Mouse (Mus musculus) heart, postnatal 36 days (tissue): ENCODE measurements around the gene Prl8a6. TPM values are rescaled to one million over a fixed set of nuclear protein-coding genes. Genes with fewer than 3 reads are reported as not detected.

Experiments
- DNase-seq, 2 experiments: peaks; one replicate each; pipeline ENCODE4 v3.0.0; 2021 to 2022
- intact Hi-C: fragments of 180-260 bp; cut with DNase I; formaldehyde crosslinking; loops from one replicate; pipeline ENCODE4 v1.15.1; 2025
- total RNA-seq, 2 experiments: library from RNA; stranded (reverse); gene quantifications; 2 replicates each; pipeline ENCODE4 v1.2.3; 2021

Prl8a6 gene
- not detected for total RNA-seq

DNA sequence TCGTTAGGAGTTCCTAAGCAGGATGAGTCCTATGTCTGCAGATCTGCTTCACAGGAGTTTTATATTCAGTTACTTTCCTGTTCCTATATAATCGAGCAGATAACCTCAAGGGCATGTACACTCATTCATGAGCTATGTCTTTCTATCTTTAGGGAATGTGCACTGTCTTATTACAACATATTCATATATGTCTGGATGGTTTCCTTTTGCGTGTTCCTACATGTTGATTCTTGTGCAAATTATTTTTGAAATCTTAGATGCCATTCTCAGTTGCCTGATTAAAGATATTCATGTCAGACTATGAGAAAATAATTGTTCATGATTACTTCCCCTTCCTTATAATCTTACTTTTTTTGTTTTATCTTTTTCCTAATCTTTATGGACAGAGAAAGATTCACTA lies at the start of gene Prl8a6:
Prl8a6 (minus strand) TSS at position 101 of the 400 bp plus-strand sequence.
- intact Hi-C loops = no loop called here
- DNase-seq = no peak

DNA sequence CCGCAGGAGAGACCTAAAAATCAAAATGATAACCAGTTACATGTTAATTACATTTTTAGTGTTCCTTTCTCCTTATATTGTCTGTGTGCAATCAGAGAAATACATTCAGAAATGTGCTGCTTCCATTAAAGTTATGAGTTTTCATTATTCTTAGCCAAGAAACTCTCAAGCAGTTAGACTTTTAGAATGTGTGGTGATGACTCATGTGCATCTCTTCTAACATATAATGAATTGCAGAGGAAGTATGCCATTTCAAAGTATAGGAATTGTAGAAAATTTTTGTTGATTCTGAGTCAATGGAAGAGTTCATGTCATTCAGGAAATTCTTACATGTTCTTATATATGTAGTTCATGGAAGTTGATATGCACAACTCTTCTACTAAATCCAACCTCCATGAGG lies 5.3 kb downstream of the Prl8a6 start:
- intact Hi-C loops = no loop called here
- no peak for DNase-seq

DNA sequence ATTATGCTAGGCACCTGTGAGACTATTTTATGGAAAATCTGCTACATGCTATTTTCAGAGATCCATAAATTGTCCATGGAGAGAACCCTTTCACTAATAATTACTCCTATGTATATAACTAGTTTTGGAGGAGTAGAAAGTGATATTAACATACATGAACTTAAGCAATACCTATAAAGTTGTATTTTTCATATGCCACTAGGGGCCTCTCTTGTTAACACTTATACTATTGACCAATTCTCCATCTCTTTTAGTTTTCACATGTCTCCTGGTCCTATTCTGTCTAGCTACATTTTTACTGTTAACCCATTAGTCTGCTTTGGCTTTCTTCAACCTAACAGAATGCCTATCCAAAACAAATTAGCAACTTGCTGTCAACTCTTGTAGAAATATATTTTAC lies 24.8 kb downstream of the Prl8a6 start:
- no peak for DNase-seq
- intact Hi-C loops = no loop called here

DNA sequence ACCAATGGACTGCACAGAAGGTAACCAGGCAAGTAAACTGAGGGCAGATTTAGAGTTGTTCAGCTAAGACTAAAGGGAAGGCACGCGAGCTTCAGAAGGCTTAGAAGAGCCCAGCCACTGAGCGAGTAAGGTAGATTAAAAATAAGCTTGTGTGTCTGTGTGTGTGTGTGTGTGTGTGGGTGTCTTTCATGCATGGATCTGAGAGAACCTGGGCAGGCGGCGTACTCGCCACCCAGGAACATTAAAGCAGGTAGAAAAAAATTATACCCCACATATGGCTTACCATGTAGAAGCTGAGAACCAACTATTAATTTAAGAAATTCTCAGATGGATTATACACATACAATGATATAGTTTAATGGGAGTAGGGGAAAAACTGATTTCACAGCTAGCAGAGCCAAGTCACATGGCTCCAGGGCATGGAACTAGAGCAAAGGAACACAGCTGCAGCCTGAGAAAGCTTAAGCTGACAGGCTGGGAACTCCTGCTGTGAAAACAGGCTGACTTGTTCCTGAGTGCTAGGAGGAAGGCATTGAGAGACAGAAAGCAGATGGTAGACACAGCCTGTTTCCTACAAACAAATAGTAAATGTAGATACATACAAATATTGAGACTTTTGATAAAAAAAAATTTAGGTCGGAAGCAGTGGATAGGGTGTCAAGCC lies 39.3 kb downstream of the Prl8a6 start:
- intact Hi-C loops = no loop called here
- no peak for DNase-seq

DNA sequence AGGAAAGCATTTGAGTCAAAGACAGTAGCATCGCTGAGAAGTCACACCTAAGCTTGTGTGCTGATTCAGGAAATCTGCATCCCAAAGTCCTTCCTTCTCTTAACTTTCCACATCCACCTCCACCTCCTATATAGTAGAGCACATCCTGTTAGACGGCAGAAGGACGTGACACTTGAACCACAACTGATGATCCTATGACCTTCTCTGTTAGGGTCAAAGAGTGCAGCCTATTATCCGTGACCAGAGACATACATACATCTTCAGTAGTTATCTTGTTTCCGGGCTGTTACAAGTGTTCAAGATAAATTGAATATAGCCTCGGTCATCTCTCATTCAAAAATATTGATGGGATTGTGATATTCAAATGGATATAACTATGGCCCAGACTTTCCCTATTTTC lies 47.7 kb downstream of the Prl8a6 start, which contains the start of gene Prl2b1:
Prl2b1 (minus strand) TSS at position 101 of the 400 bp plus-strand sequence.
- intact Hi-C loops = no loop called here
- DNase-seq = no peak

Other genes starting within 250 kb of the Prl8a6 start
- not detected for gene Prl3c1, start 242.0 kb downstream of the Prl8a6 start, total RNA-seq
- gene Prl3b1, start 196.8 kb downstream of the Prl8a6 start, total RNA-seq = not detected
- gene Prl3a1, start 179.3 kb downstream of the Prl8a6 start, total RNA-seq = not detected
- not detected for gene Prl6a1, start 126.1 kb downstream of the Prl8a6 start, total RNA-seq
- not detected for gene Prl8a2, start 93.0 kb downstream of the Prl8a6 start, total RNA-seq
- gene Prl2b1, start 47.8 kb downstream of the Prl8a6 start, total RNA-seq = not detected
- not detected for gene Prl8a8, start 74.5 kb upstream of the Prl8a6 start, total RNA-seq
- not detected for gene Prl8a9, start 125.9 kb upstream of the Prl8a6 start, total RNA-seq
- not detected for gene Prl8a1, start 143.5 kb upstream of the Prl8a6 start, total RNA-seq
- gene Prl7b1, start 171.9 kb upstream of the Prl8a6 start, total RNA-seq = not detected
- not detected for gene Prl7a1, start 203.8 kb upstream of the Prl8a6 start, total RNA-seq
- gene Prl7a2, start 229.3 kb upstream of the Prl8a6 start, total RNA-seq = not detected